Mouse (Mus musculus): ENCODE measurements around the gene Pdcl2. TPM values are rescaled to one million over a fixed set of nuclear protein-coding genes. Genes with fewer than 3 reads are reported as not detected.

Pdcl2 gene
- polyA plus RNA-seq, 1 experiment from 2014 or later: not detected

- no peak overlapping the region for H3K4me3 ChIP-seq (ENCODE audit: low read depth, low read length)
- 79% methylated on average over 5 of the region's 5 CpGs for WGBS
- no peak overlapping the region for H3K4me2 ChIP-seq (ENCODE audit: low read length)
- no peak for ATAC-seq (replicated peaks; ENCODE audit: low FRiP score, low TSS enrichment, low read depth)
- no peaks in the 10 kb centered on the region for H3K36me3 ChIP-seq (ENCODE audit: control insufficient read depth, insufficient read depth, low read length)
- no peak overlapping the region for H3K9ac ChIP-seq (ENCODE audit: low read length)
- H3K9me3 ChIP-seq (ENCODE audit: control insufficient read depth, low read length): no peaks in the 10 kb centered on the region
- no peaks in the 10 kb centered on the region for H3K4me1 ChIP-seq (replicated peaks; ENCODE audit: control insufficient read depth, insufficient read depth, low read length)
- no peak overlapping the region for H3K27ac ChIP-seq (ENCODE audit: low read depth)
- DNase-seq (ENCODE audit: low spot score): no peak
- no peaks in the 10 kb centered on the region for H3K27me3 ChIP-seq (replicated peaks; ENCODE audit: control insufficient read depth, insufficient read depth, low read length)
These were observed 43.9 kb downstream of the Pdcl2 start for GRCm38 (mm10) chr5:76287062-76287461.

- Histone ChIP-seq H3K9me3 (ENCODE audit: control insufficient read depth, low read length) (no peaks in the 10 kb centered on the region), H3K36me3 (ENCODE audit: control insufficient read depth, insufficient read depth, low read length) (no peaks in the 10 kb centered on the region), H3K27ac (ENCODE audit: low read depth) (no peak overlapping the region), H3K27me3 (replicated peaks; ENCODE audit: control insufficient read depth, insufficient read depth, low read length) (no peaks in the 10 kb centered on the region), H3K9ac (ENCODE audit: low read length) (no peak overlapping the region), H3K4me2 (ENCODE audit: low read length) (no peak overlapping the region), H3K4me3 (ENCODE audit: low read depth, low read length) (no peak overlapping the region), H3K4me1 (replicated peaks; ENCODE audit: control insufficient read depth, insufficient read depth, low read length) (no peaks in the 10 kb centered on the region)
- WGBS: 71% methylated on average over 4 of the region's 4 CpGs
- ATAC-seq (replicated peaks; ENCODE audit: low FRiP score, low TSS enrichment, low read depth): no peak
- no peak for DNase-seq (ENCODE audit: low spot score)
These were observed 45.3 kb downstream of the Pdcl2 start for GRCm38 (mm10) chr5:76285699-76286098.

GRCm38 (mm10) chr5:76283890-76284289 lies 47.1 kb downstream of the Pdcl2 start:
- Histone ChIP-seq H3K9me3 (ENCODE audit: control insufficient read depth, low read length) (no peaks in the 10 kb centered on the region), H3K4me2 (ENCODE audit: low read length) (no peak overlapping the region), H3K4me1 (replicated peaks; ENCODE audit: control insufficient read depth, insufficient read depth, low read length) (no peaks in the 10 kb centered on the region), H3K27ac (ENCODE audit: low read depth) (no peak overlapping the region), H3K27me3 (replicated peaks; ENCODE audit: control insufficient read depth, insufficient read depth, low read length) (no peaks in the 10 kb centered on the region), H3K9ac (ENCODE audit: low read length) (no peak overlapping the region), H3K4me3 (ENCODE audit: low read depth, low read length) (no peak overlapping the region), H3K36me3 (ENCODE audit: control insufficient read depth, insufficient read depth, low read length) (no peaks in the 10 kb centered on the region)
- ATAC-seq (replicated peaks; ENCODE audit: low FRiP score, low TSS enrichment, low read depth) (no peak), DNase-seq (ENCODE audit: low spot score) (no peak)
- 82% methylated on average over 1 of the region's 1 CpGs for WGBS

GRCm38 (mm10) chr5:76274977-76275376 lies 56.0 kb downstream of the Pdcl2 start:
- DNase-seq (ENCODE audit: low spot score) (no peak), ATAC-seq (replicated peaks; ENCODE audit: low FRiP score, low TSS enrichment, low read depth) (no peak)
- Histone ChIP-seq H3K36me3 (ENCODE audit: control insufficient read depth, insufficient read depth, low read length) (no peaks in the 10 kb centered on the region), H3K27ac (ENCODE audit: low read depth) (no peak overlapping the region), H3K9ac (ENCODE audit: low read length) (no peak overlapping the region), H3K4me3 (ENCODE audit: low read depth, low read length) (no peak overlapping the region), H3K9me3 (ENCODE audit: control insufficient read depth, low read length) (no peaks in the 10 kb centered on the region), H3K27me3 (replicated peaks; ENCODE audit: control insufficient read depth, insufficient read depth, low read length) (no peaks in the 10 kb centered on the region), H3K4me1 (replicated peaks; ENCODE audit: control insufficient read depth, insufficient read depth, low read length) (no peaks in the 10 kb centered on the region), H3K4me2 (ENCODE audit: low read length) (no peak overlapping the region)
- 78% methylated on average over 4 of the region's 4 CpGs for WGBS

Other genes with a start within 250 kb of the Pdcl2 start
- gene Srd5a3, start 190.9 kb downstream of the Pdcl2 start, polyA plus RNA-seq (2014; fragmentation: Nextera tagmentation; extraction: Ambion mirVana): 30.7 and 31.2 TPM in 2 replicates
- 107 and 110 TPM in 2 replicates for gene Tmem165, start 147.3 kb downstream of the Pdcl2 start, polyA plus RNA-seq (2014; fragmentation: Nextera tagmentation; extraction: Ambion mirVana)
- gene Clock, start 26.4 kb downstream of the Pdcl2 start, polyA plus RNA-seq (2014; fragmentation: Nextera tagmentation; extraction: Ambion mirVana): 19.4 and 23.9 TPM in 2 replicates
- gene Nmu, start 32.6 kb upstream of the Pdcl2 start, polyA plus RNA-seq (2014; fragmentation: Nextera tagmentation; extraction: Ambion mirVana): 0.30 TPM in 1 of 2 replicates, not detected in the other
- not detected in 2 replicates for gene Gm7271, start 152.9 kb upstream of the Pdcl2 start, polyA plus RNA-seq (2014; fragmentation: Nextera tagmentation; extraction: Ambion mirVana)
- 39.2 and 41.9 TPM in 2 replicates for gene Exoc1, start 198.2 kb upstream of the Pdcl2 start, polyA plus RNA-seq (2014; fragmentation: Nextera tagmentation; extraction: Ambion mirVana)